Mouse (Mus musculus): ENCODE measurements around the gene Myo9b.
"Not testable (repeated sequence)": the region's sequence is repeated elsewhere in the genome, so short reads cannot be mapped to it uniquely, and the experiment has no call there.

Myo9b gene

GRCm38 (mm10) chr8:71272286-71273150, at the start of gene Myo9b, which contains the start of gene Haus8:
Gene Myo9b, plus strand, starts transcription at chr8:71272714.
Gene Haus8, minus strand, starts transcription at chr8:71272934.
- peak; percentile 98 for DNase-seq (ENCODE audit: low read depth, low spot score)

- no peak for DNase-seq (ENCODE audit: low read depth, low spot score)
Observed at GRCm38 (mm10) chr8:71224560-71224959, 48.0 kb upstream of the Myo9b start.

- no peak for DNase-seq (ENCODE audit: low read depth, low spot score)
Observed at GRCm38 (mm10) chr8:71242757-71243156, 29.8 kb upstream of the Myo9b start.

GRCm38 (mm10) chr8:71248203-71248602, 24.3 kb upstream of the Myo9b start:
- no peak for DNase-seq (ENCODE audit: low read depth, low spot score)

GRCm38 (mm10) chr8:71256545-71257232, 15.8 kb upstream of the Myo9b start:
- DNase-seq (ENCODE audit: low read depth, low spot score) = no peak

- DNase-seq (ENCODE audit: low read depth, low spot score) = no peak
Observed at GRCm38 (mm10) chr8:71261234-71261633, 11.3 kb upstream of the Myo9b start.

- DNase-seq (ENCODE audit: low read depth, low spot score) = no peak
Observed at GRCm38 (mm10) chr8:71267690-71268089, 4.8 kb upstream of the Myo9b start.

- not testable (repeated sequence) for DNase-seq (ENCODE audit: low read depth, low spot score)
Observed at GRCm38 (mm10) chr8:71268286-71268685, 4.2 kb upstream of the Myo9b start.

- DNase-seq (ENCODE audit: low read depth, low spot score) = no peak
Observed at GRCm38 (mm10) chr8:71271630-71272029, 884 bp upstream of the Myo9b start.

- peak; percentile 40 for DNase-seq (ENCODE audit: low read depth, low spot score)
Observed at GRCm38 (mm10) chr8:71273151-71273510, 617 bp downstream of the Myo9b start.

GRCm38 (mm10) chr8:71274478-71274877, 2.0 kb downstream of the Myo9b start:
- DNase-seq (ENCODE audit: low read depth, low spot score) = no peak

GRCm38 (mm10) chr8:71276166-71276565, 3.7 kb downstream of the Myo9b start:
- DNase-seq (ENCODE audit: low read depth, low spot score) = no peak

- not testable (repeated sequence) for DNase-seq (ENCODE audit: low read depth, low spot score)
Observed at GRCm38 (mm10) chr8:71279409-71279808, 6.9 kb downstream of the Myo9b start.

GRCm38 (mm10) chr8:71281731-71282130, 9.2 kb downstream of the Myo9b start:
- DNase-seq (ENCODE audit: low read depth, low spot score) = not testable (repeated sequence)

- peak; percentile 56 for DNase-seq (ENCODE audit: low read depth, low spot score)
Observed at GRCm38 (mm10) chr8:71282621-71283020, 10.1 kb downstream of the Myo9b start.

- not testable (repeated sequence) for DNase-seq (ENCODE audit: low read depth, low spot score)
Observed at GRCm38 (mm10) chr8:71286223-71286622, 13.7 kb downstream of the Myo9b start.

- DNase-seq (ENCODE audit: low read depth, low spot score) = no peak
Observed at GRCm38 (mm10) chr8:71288441-71288949, 16.0 kb downstream of the Myo9b start.

GRCm38 (mm10) chr8:71289098-71289497, 16.6 kb downstream of the Myo9b start:
- DNase-seq (ENCODE audit: low read depth, low spot score) = peak; percentile 35

GRCm38 (mm10) chr8:71290211-71290610, 17.7 kb downstream of the Myo9b start:
- no peak for DNase-seq (ENCODE audit: low read depth, low spot score)

GRCm38 (mm10) chr8:71290911-71291310, 18.4 kb downstream of the Myo9b start:
- DNase-seq (ENCODE audit: low read depth, low spot score) = no peak

GRCm38 (mm10) chr8:71291351-71291750, 18.8 kb downstream of the Myo9b start:
- no peak for DNase-seq (ENCODE audit: low read depth, low spot score)

GRCm38 (mm10) chr8:71293930-71294329, 21.4 kb downstream of the Myo9b start:
- not testable (repeated sequence) for DNase-seq (ENCODE audit: low read depth, low spot score)
